In genomic region chr13:113800246-113800645, GRCm38 (mm10) we compare ENCODE assay signal across 25 mouse cellular contexts. TPM values are rescaled to one million over a fixed set of nuclear protein-coding genes. Genes with fewer than 3 reads are reported as not detected.
DNase-seq lines count a peak whose midpoint lies in the region; ATAC-seq lines count a peak whose summit lies in the region.
"Had no signal": no experiment of that assay in that cellular context is flagged by ENCODE, and none has a peak within 500 bp of the region (broad histone marks: within the 10 kb centered on the region; RNA-seq: fewer than 3 reads in every experiment).

No protein-coding gene starts in this region.

- ATAC-seq in midbrain, embryonic 11.5 days (ENCODE audit: low FRiP score): no peak
- ATAC-seq in midbrain, embryonic 14.5 days (ENCODE audit: low FRiP score, low TSS enrichment): no peak
- peak; percentile 42 to 47; a peak in 2 of 4 replicates for ATAC-seq in hematopoietic stem cell, adult 5-6 weeks (replicated peaks in 1 of 2; ENCODE audit: insufficient read depth in 1 of 2, low FRiP score in 2 of 2, low TSS enrichment in 1 of 2, low read depth in 1 of 2, poor library complexity in 2 of 2, severe bottlenecking in 2 of 2)
- peak; percentile 48; the same call in 1 of the 2 replicates for ATAC-seq in neutrophil, adult 5-6 weeks (ENCODE audit: extremely low read depth, insufficient number of reproducible peaks, low FRiP score, poor library complexity, severe bottlenecking)
- ATAC-seq: forebrain, embryonic 14.5 days; Patski had no signal

- DNase-seq in midbrain, embryonic 11.5 days (ENCODE audit: low spot score, missing footprints): peak; percentile 37
- no peak for DNase-seq in midbrain, embryonic 14.5 days
- no peak for DNase-seq in thymus, postnatal 36 days
- DNase-seq in thymus, postnatal 4 days: no peak
- DNase-seq in urinary bladder, adult 18-20 months (ENCODE audit: low spot score in 2 of 2): no peak
- DNase-seq: adrenal gland, adult 2 months; adrenal gland, postnatal 25 days; cerebellum, adult 18-20 months; cerebellum, adult 9-11 months; embryo, embryonic 11 days; gastrocnemius, adult 2 months; gastrocnemius, postnatal 25 days; heart, adult 18-20 months; heart, postnatal 10 days had no signal

- WGBS in midbrain, embryonic 11.5 days: 97% methylated on average over 4 of the region's 4 CpGs
- 93% methylated on average over 4 of the region's 4 CpGs for WGBS in midbrain, embryonic 14.5 days

- no peak overlapping the region for H3K4me3 ChIP-seq in midbrain, embryonic 11.5 days (ENCODE audit: low read depth, low read length)
- H3K4me3 ChIP-seq in midbrain, embryonic 14.5 days (replicated peaks; ENCODE audit: low read depth, low read length): no peak overlapping the region
- H3K4me3 ChIP-seq: embryonic facial prominence, embryonic 15.5 days; erythroblast, embryonic 14.5 days; forebrain, embryonic 10.5 days; gastrocnemius, adult 2 months; heart, embryonic 10.5 days; hindbrain, embryonic 10.5 days had no signal

- no peak overlapping the region for H3K9ac ChIP-seq in midbrain, embryonic 11.5 days (ENCODE audit: low read length)
- H3K9ac ChIP-seq in midbrain, embryonic 14.5 days (replicated peaks; ENCODE audit: low read length): no peak overlapping the region
- H3K9ac ChIP-seq: embryonic facial prominence, embryonic 15.5 days; hindbrain, embryonic 14.5 days had no signal

- no peaks in the 10 kb centered on the region for H3K27me3 ChIP-seq in midbrain, embryonic 11.5 days (ENCODE audit: control insufficient read depth, insufficient read depth, low read length)
- H3K27me3 ChIP-seq in midbrain, embryonic 14.5 days (ENCODE audit: control insufficient read depth, insufficient read depth, low read length): no peaks in the 10 kb centered on the region
- H3K27me3 ChIP-seq: embryonic facial prominence, embryonic 15.5 days; Patski had no signal

- no peaks in the 10 kb centered on the region for H3K36me3 ChIP-seq in midbrain, embryonic 11.5 days (ENCODE audit: control insufficient read depth, insufficient read depth, low read length)
- no peaks in the 10 kb centered on the region for H3K36me3 ChIP-seq in midbrain, embryonic 14.5 days (ENCODE audit: control insufficient read depth, insufficient read depth, low read length)
- H3K36me3 ChIP-seq: embryonic facial prominence, embryonic 15.5 days; heart, embryonic 10.5 days; hindbrain, embryonic 10.5 days had no signal

- H3K27ac ChIP-seq in midbrain, embryonic 11.5 days (ENCODE audit: low read depth, low read length): no peak overlapping the region
- H3K27ac ChIP-seq in midbrain, embryonic 14.5 days (replicated peaks; ENCODE audit: low read depth, low read length): no peak overlapping the region
- H3K27ac ChIP-seq: embryonic facial prominence, embryonic 15.5 days; forebrain, embryonic 10.5 days; gastrocnemius, adult 2 months; heart, embryonic 10.5 days; hindbrain, embryonic 10.5 days; hindbrain, embryonic 14.5 days had no signal

- peaks cover 7% of the 10 kb centered on the region; the same call in 1 of the 2 replicates for H3K4me1 ChIP-seq in midbrain, embryonic 11.5 days (ENCODE audit: control insufficient read depth, insufficient read depth, low read length)
- H3K4me1 ChIP-seq in midbrain, embryonic 14.5 days (ENCODE audit: control insufficient read depth, insufficient read depth, low read length): peaks cover 6% of the 10 kb centered on the region

- H3K4me2 ChIP-seq in midbrain, embryonic 11.5 days: no peak overlapping the region
- H3K4me2 ChIP-seq in midbrain, embryonic 14.5 days (ENCODE audit: low read length): no peak overlapping the region
- H3K4me2 ChIP-seq: embryonic facial prominence, embryonic 15.5 days; hindbrain, embryonic 14.5 days had no signal

- no peaks in the 10 kb centered on the region for H3K9me3 ChIP-seq in midbrain, embryonic 11.5 days (ENCODE audit: control insufficient read depth, low read length)
- no peaks in the 10 kb centered on the region for H3K9me3 ChIP-seq in midbrain, embryonic 14.5 days (ENCODE audit: control insufficient read depth, low read length)
- H3K9me3 ChIP-seq: embryonic facial prominence, embryonic 15.5 days; forebrain, embryonic 10.5 days; G1E; heart, embryonic 10.5 days; hindbrain, embryonic 10.5 days had no signal

RNA-seq across cellular contexts. Expression of gene Arl15, which starts 5.9 kb away (rescaled TPM):
- polyA plus RNA-seq in midbrain, embryonic 11.5 days (2014; fragmentation: Nextera tagmentation; extraction: Ambion mirVana): 13.6 and 15.8 TPM in 2 replicates
- polyA plus RNA-seq in midbrain, embryonic 14.5 days (2014; fragmentation: Nextera tagmentation; extraction: Ambion mirVana): 24.5 and 26.1 TPM in 2 replicates
- 16.2 and 20.7 TPM in 2 replicates for total RNA-seq in hematopoietic stem cell, adult 5-6 weeks (2017)
- 5.2 and 7.1 TPM in 2 replicates for total RNA-seq in neutrophil, adult 5-6 weeks (2017)
- polyA plus RNA-seq: erythroblast, embryonic 14.5 days had no signal

Comparison
In these comparisons a context has a peak if more than half of its experiments do, and no peak if none do; other contexts are left out.
1. ATAC-seq: peak in hematopoietic stem cell, adult 5-6 weeks (2 of 2) and neutrophil, adult 5-6 weeks (single experiment); none in midbrain, embryonic 11.5 days (single experiment) and midbrain, embryonic 14.5 days (single experiment).